Mouse (Mus musculus) heart, postnatal 4 days (tissue): ENCODE measurements at regions not wholly inside any gene's neighbourhood (a gene's known extent, or its start where the extent isn't known, plus 50 kb on each side); places are given as distances from the start of the nearest gene placed in this dataset.
"Not testable (repeated sequence)": the region's sequence is repeated elsewhere in the genome, so short reads cannot be mapped to it uniquely, and the experiment has no call there.

Experiments used
- DNase-seq: peaks from one replicate; pipeline ENCODE4 v3.0.0; 2021

GRCm38 (mm10) chr1:59403831-59404547 lies 78.2 kb upstream of the Fzd7 start:
- no peak for DNase-seq

GRCm38 (mm10) chr1:59405370-59405769 lies 76.9 kb upstream of the Fzd7 start:
- no peak for DNase-seq

- no peak for DNase-seq
Measured at GRCm38 (mm10) chr1:59406741-59407306, 75.4 kb upstream of the Fzd7 start.

GRCm38 (mm10) chr1:59409585-59410160 lies 72.6 kb upstream of the Fzd7 start:
- DNase-seq, result peak; percentile 43

GRCm38 (mm10) chr1:59413264-59413663 lies 69.0 kb upstream of the Fzd7 start:
- no peak for DNase-seq

GRCm38 (mm10) chr1:59414401-59415210 lies 67.6 kb upstream of the Fzd7 start:
- no peak for DNase-seq

GRCm38 (mm10) chr1:59415733-59416312 lies 66.4 kb upstream of the Fzd7 start:
- no peak for DNase-seq

GRCm38 (mm10) chr1:59417317-59417716 lies 64.9 kb upstream of the Fzd7 start:
- no peak for DNase-seq

- no peak for DNase-seq
Measured at GRCm38 (mm10) chr1:59417962-59418361, 64.3 kb upstream of the Fzd7 start.

- no peak for DNase-seq
Measured at GRCm38 (mm10) chr1:59418748-59419147, 63.5 kb upstream of the Fzd7 start.

GRCm38 (mm10) chr1:59422981-59423941 lies 59.0 kb upstream of the Fzd7 start:
- DNase-seq, result peak; percentile 18

GRCm38 (mm10) chr1:59425771-59426170 lies 56.5 kb upstream of the Fzd7 start:
- DNase-seq, result not testable (repeated sequence)

GRCm38 (mm10) chr1:59426346-59427203 lies 55.6 kb upstream of the Fzd7 start:
- DNase-seq, result no peak

GRCm38 (mm10) chr1:59427204-59427557 lies 55.0 kb upstream of the Fzd7 start:
- no peak for DNase-seq

- DNase-seq, result no peak
Measured at GRCm38 (mm10) chr1:59429289-59429688, 52.9 kb upstream of the Fzd7 start.

GRCm38 (mm10) chr1:59430234-59430633 lies 52.0 kb upstream of the Fzd7 start:
- no peak for DNase-seq

- DNase-seq, result no peak
Measured at GRCm38 (mm10) chr1:59430886-59431486, 51.2 kb upstream of the Fzd7 start.
